Mouse (Mus musculus): ENCODE data around the gene Ubl3. TPM values are rescaled to one million over a fixed set of nuclear protein-coding genes. Genes with fewer than 3 reads are reported as not detected.

The Ubl3 gene
- polyA plus RNA-seq, 1 experiment from 2014 or later, result 86.3 TPM

GRCm38 (mm10) chr5:148575163-148575562 is 22.6 kb upstream of the Ubl3 start:
- no peak overlapping the region for H3K27ac ChIP-seq (ENCODE audit: low read depth)
- WGBS, result 51% methylated on average over 5 of the region's 5 CpGs
- peaks cover 3% of the 10 kb centered on the region; the same call in 1 of the 2 replicates for H3K4me1 ChIP-seq (ENCODE audit: insufficient read depth)
- H3K4me3 ChIP-seq (ENCODE audit: low read depth, low read length), result no peak overlapping the region
- H3K9me3 ChIP-seq (ENCODE audit: low read depth, low read length), result no peaks in the 10 kb centered on the region
- 0 out of 2 replicates have a peak overlapping the region, but pooled peaks have one; percentile 22 for H3K4me2 ChIP-seq
- DNase-seq (peak; percentile 25), ATAC-seq (ENCODE audit: insufficient read depth) (no peak)
- no peak for TF ChIP-seq CTCF (IDR thresholded peaks at IDR 0.05; ENCODE audit: low read depth)
- no peak overlapping the region for H3K9ac ChIP-seq
- no peaks in the 10 kb centered on the region for H3K36me3 ChIP-seq (ENCODE audit: insufficient read depth)
- no peaks in the 10 kb centered on the region for H3K27me3 ChIP-seq (ENCODE audit: insufficient read depth, low read length)

- TF ChIP-seq CTCF (IDR thresholded peaks at IDR 0.05; ENCODE audit: low read depth), result no peak
- 64% methylated on average over 5 of the region's 5 CpGs for WGBS
- no peak overlapping the region for H3K4me3 ChIP-seq (ENCODE audit: low read depth, low read length)
- DNase-seq (no peak), ATAC-seq (ENCODE audit: insufficient read depth) (no peak)
- no peak overlapping the region for H3K9ac ChIP-seq
- H3K27me3 ChIP-seq (ENCODE audit: insufficient read depth, low read length), result no peaks in the 10 kb centered on the region
- H3K4me1 ChIP-seq (ENCODE audit: insufficient read depth), result peaks cover 3% of the 10 kb centered on the region; the same call in 1 of the 2 replicates
- no peak overlapping the region for H3K27ac ChIP-seq (ENCODE audit: low read depth)
- H3K9me3 ChIP-seq (ENCODE audit: low read depth, low read length), result no peaks in the 10 kb centered on the region
- no peak overlapping the region for H3K4me2 ChIP-seq
- H3K36me3 ChIP-seq (ENCODE audit: insufficient read depth), result no peaks in the 10 kb centered on the region
These were observed 20.1 kb upstream of the Ubl3 start for GRCm38 (mm10) chr5:148572676-148573075.

DNA sequence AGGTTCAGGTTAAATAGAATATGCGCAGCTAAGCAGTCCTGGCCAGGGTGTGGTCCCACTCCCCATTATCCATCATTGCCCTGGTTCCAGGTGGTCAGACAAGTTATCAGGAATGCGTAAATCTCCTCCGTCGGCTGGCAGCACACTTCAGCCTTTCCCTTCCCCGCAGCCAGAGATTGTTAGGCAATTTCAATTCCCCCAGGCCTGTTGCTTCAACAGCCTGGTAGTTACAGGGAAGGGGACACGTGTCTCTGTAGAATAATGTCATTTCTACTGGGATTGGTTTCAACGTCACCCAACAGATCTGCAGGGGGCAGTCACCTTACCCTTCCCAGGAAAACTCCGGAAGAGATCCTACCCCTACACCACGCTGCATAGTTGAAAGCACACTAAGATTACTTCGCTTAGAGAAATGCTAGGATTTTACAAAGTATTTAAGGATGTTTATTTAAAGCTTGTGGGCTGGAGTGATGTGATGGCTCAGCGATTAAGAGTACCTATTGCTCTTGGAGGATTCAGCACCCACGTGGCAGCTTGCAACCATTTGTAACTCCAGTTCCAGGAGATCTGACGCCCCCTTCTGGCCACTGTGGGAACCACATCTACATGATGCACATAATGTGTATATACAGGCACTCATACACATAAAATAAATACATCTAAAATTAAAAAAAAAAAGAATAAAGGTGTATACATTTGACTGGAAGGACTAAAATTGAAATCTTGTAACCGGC is 18.1 kb upstream of the Ubl3 start:
- peaks cover 3% of the 10 kb centered on the region; the same call in 1 of the 2 replicates for H3K4me1 ChIP-seq (ENCODE audit: insufficient read depth)
- no peaks in the 10 kb centered on the region for H3K27me3 ChIP-seq (ENCODE audit: insufficient read depth, low read length)
- ATAC-seq (ENCODE audit: insufficient read depth) (no peak), DNase-seq (no peak)
- H3K4me2 ChIP-seq, result no peak overlapping the region
- 57% methylated on average over 14 of the region's 14 CpGs for WGBS
- peak; percentile 44 for TF ChIP-seq CTCF (IDR thresholded peaks at IDR 0.05; ENCODE audit: low read depth)
- H3K9ac ChIP-seq, result no peak overlapping the region
- H3K4me3 ChIP-seq (ENCODE audit: low read depth, low read length), result no peak overlapping the region
- H3K9me3 ChIP-seq (ENCODE audit: low read depth, low read length), result no peaks in the 10 kb centered on the region
- no peak overlapping the region for H3K27ac ChIP-seq (ENCODE audit: low read depth)
- no peaks in the 10 kb centered on the region for H3K36me3 ChIP-seq (ENCODE audit: insufficient read depth)

DNA sequence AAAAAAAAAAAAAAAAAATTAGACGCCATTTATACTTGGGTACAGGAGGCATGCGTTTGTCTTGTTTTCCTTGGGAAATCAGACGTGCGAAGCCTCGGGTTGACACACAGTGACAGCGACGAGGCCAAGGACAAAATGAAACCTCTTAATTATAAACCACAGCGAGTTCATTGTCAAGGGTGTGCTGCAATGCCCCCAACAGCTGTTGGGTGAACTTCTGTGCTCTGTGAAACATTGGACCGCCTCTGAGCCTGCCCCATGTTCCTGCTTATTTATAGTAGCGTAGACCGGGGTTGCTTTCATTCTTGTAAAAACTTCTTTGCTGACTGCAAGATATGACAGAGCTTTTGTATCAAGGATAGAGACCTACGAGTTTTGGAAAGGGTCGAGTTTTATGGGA is 16.9 kb upstream of the Ubl3 start:
- Histone ChIP-seq H3K4me2 (no peak overlapping the region), H3K4me3 (ENCODE audit: low read depth, low read length) (no peak overlapping the region), H3K9ac (no peak overlapping the region), H3K9me3 (ENCODE audit: low read depth, low read length) (no peaks in the 10 kb centered on the region), H3K4me1 (ENCODE audit: insufficient read depth) (no peaks in the 10 kb centered on the region), H3K27ac (ENCODE audit: low read depth) (no peak overlapping the region), H3K27me3 (ENCODE audit: insufficient read depth, low read length) (no peaks in the 10 kb centered on the region), H3K36me3 (ENCODE audit: insufficient read depth) (no peaks in the 10 kb centered on the region)
- DNase-seq (no peak), ATAC-seq (ENCODE audit: insufficient read depth) (0 out of 2 replicates have a peak, but pooled peaks have one; percentile 28)
- 60% methylated on average over 13 of the region's 13 CpGs for WGBS
- TF ChIP-seq CTCF (IDR thresholded peaks at IDR 0.05; ENCODE audit: low read depth), result no peak

- Histone ChIP-seq H3K27me3 (ENCODE audit: insufficient read depth, low read length) (no peaks in the 10 kb centered on the region), H3K9me3 (ENCODE audit: low read depth, low read length) (no peaks in the 10 kb centered on the region), H3K4me2 (no peak overlapping the region), H3K27ac (ENCODE audit: low read depth) (no peak overlapping the region), H3K4me3 (ENCODE audit: low read depth, low read length) (no peak overlapping the region), H3K9ac (no peak overlapping the region), H3K36me3 (ENCODE audit: insufficient read depth) (no peaks in the 10 kb centered on the region), H3K4me1 (ENCODE audit: insufficient read depth) (no peaks in the 10 kb centered on the region)
- 52% methylated on average over 6 of the region's 6 CpGs for WGBS
- no peak for TF ChIP-seq CTCF (IDR thresholded peaks at IDR 0.05; ENCODE audit: low read depth)
- DNase-seq, result no peak
- no peak for ATAC-seq (ENCODE audit: insufficient read depth)
These were observed 13.0 kb upstream of the Ubl3 start for GRCm38 (mm10) chr5:148565636-148566035.

- Histone ChIP-seq H3K4me3 (ENCODE audit: low read depth, low read length) (no peak overlapping the region), H3K27ac (ENCODE audit: low read depth) (no peak overlapping the region), H3K36me3 (ENCODE audit: insufficient read depth) (no peaks in the 10 kb centered on the region), H3K9me3 (ENCODE audit: low read depth, low read length) (no peaks in the 10 kb centered on the region), H3K9ac (no peak overlapping the region), H3K4me2 (no peak overlapping the region), H3K27me3 (ENCODE audit: insufficient read depth, low read length) (no peaks in the 10 kb centered on the region), H3K4me1 (ENCODE audit: insufficient read depth) (no peaks in the 10 kb centered on the region)
- WGBS, result 75% methylated on average over 3 of the region's 3 CpGs
- DNase-seq, result no peak
- no peak for ATAC-seq (ENCODE audit: insufficient read depth)
- TF ChIP-seq CTCF (IDR thresholded peaks at IDR 0.05; ENCODE audit: low read depth), result no peak
These were observed 11.5 kb upstream of the Ubl3 start for GRCm38 (mm10) chr5:148564073-148564472.

- Histone ChIP-seq H3K9ac (no peak overlapping the region), H3K4me1 (ENCODE audit: insufficient read depth) (no peaks in the 10 kb centered on the region), H3K27me3 (ENCODE audit: insufficient read depth, low read length) (no peaks in the 10 kb centered on the region), H3K36me3 (ENCODE audit: insufficient read depth) (no peaks in the 10 kb centered on the region), H3K4me3 (ENCODE audit: low read depth, low read length) (no peak overlapping the region), H3K4me2 (no peak overlapping the region), H3K27ac (ENCODE audit: low read depth) (no peak overlapping the region), H3K9me3 (ENCODE audit: low read depth, low read length) (no peaks in the 10 kb centered on the region)
- ATAC-seq (ENCODE audit: insufficient read depth) (no peak), DNase-seq (no peak)
- TF ChIP-seq CTCF (IDR thresholded peaks at IDR 0.05; ENCODE audit: low read depth), result no peak
- 83% methylated on average over 4 of the region's 4 CpGs for WGBS
These were observed 10.7 kb upstream of the Ubl3 start for GRCm38 (mm10) chr5:148563281-148563680.

Data from lung, embryonic 14.5 days (tissue).